Mouse (Mus musculus) intestine, embryonic 14.5 days (tissue): ENCODE data around the gene Trim62. TPM values are rescaled to one million over a fixed set of nuclear protein-coding genes. Genes with fewer than 3 reads are reported as not detected.

Experiments
- ATAC-seq: fragments of 200-750 bp; cut with Nextera tagmentation; replicated peaks from 2 replicates; pipeline ENCODE4 v1.8.0; 2017; ENCODE audit warnings: low read depth, moderate number of reproducible peaks, moderate TSS enrichment, moderate library complexity; ENCODE audit not compliant: low FRiP score, low TSS enrichment
- DNase-seq: peaks from one replicate; pipeline ENCODE4 v3.0.0-alpha.2; 2018; ENCODE audit warnings: low spot score
- H3K27ac ChIP-seq: fragments of 300-500 bp; sonication (generic); 2 replicates; pipeline ENCODE4 v1.5.1; 2014; ENCODE audit warnings: low read depth, mild to moderate bottlenecking, control low read depth
- H3K27me3 ChIP-seq: fragments of 300-500 bp; sonication (generic); replicated peaks from 2 replicates; pipeline ENCODE4 v1.6.1; 2014; ENCODE audit warnings: low read length, control low read depth; ENCODE audit not compliant: control insufficient read depth, insufficient read depth
- H3K36me3 ChIP-seq: fragments of 300-500 bp; sonication (generic); 2 replicates; pipeline ENCODE4 v1.6.1; 2014; ENCODE audit warnings: low read length, control low read depth; ENCODE audit not compliant: control insufficient read depth, insufficient read depth
- H3K4me1 ChIP-seq: fragments of 300-500 bp; sonication (generic); replicated peaks from 2 replicates; pipeline ENCODE4 v1.6.1; 2014; ENCODE audit warnings: low read length, control low read depth, mixed read lengths; ENCODE audit not compliant: control insufficient read depth, insufficient read depth
- H3K4me2 ChIP-seq: fragments of 300-500 bp; sonication (generic); 2 replicates; pipeline ENCODE4 v1.6.1; 2014; ENCODE audit warnings: low read length
- H3K4me3 ChIP-seq: fragments of 300-500 bp; sonication (generic); 2 replicates; pipeline ENCODE4 v1.5.1; 2014; ENCODE audit warnings: low read depth, low read length, control low read depth, mixed read lengths
- H3K9ac ChIP-seq: fragments of 300-500 bp; sonication (generic); 2 replicates; pipeline ENCODE4 v1.6.1; 2014; ENCODE audit warnings: mild to moderate bottlenecking, low read length
- H3K9me3 ChIP-seq: fragments of 300-500 bp; sonication (generic); 2 replicates; pipeline ENCODE4 v1.6.1; 2016; ENCODE audit warnings: low read length, control low read depth; ENCODE audit not compliant: control insufficient read depth
- WGBS: fragments of 180-500 bp; shearing (Covaris S2); extraction: QIAGEN DNeasy Blood & Tissue Kit; methylation state at CpG from one replicate; pipeline ENCODE4 v1.1.7; 2014; 5-methylcytosine and 5-hydroxymethylcytosine counted together
- polyA plus RNA-seq: library from polyadenylated mRNA; unstranded; fragments of >200 nt; fragmentation: Nextera tagmentation; extraction: Ambion mirVana; gene quantifications from 2 replicates; pipeline ENCODE4 v1.2.1, GENCODE M21; 2014

The Trim62 gene
- polyA plus RNA-seq, 1 experiment from 2014 or later = 6.6 TPM

DNA sequence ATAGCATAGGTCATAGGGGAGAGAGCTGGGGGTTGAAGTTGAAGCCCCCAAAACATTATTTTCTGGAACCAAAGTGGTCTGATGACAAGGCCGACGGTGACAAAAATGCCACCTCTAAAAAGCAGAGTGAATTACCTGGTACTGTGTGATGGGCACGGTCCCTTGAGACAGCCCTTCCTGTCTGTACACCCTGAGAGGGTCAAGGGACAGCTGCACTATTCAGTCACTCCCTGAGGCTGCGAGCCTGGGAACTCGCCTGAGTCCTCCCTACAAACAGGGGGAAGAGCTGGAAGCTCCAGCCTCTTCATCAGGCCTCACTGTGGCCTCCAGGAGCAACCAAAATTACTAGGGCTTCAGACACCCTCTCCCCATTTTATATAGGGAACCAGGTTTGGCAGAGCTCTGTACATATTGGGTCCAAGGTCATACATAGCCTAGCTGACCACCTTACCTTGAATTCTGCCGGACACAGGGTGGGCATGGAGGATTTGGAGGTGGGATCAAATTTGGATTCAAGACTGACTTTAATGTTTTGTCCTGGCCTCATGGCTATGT is 5.1 kb downstream of the Trim62 start:
- Histone ChIP-seq H3K4me1 (peaks cover 7% of the 10 kb centered on the region; the same call in 1 of the 2 replicates), H3K9me3 (no peaks in the 10 kb centered on the region), H3K27ac (no peak overlapping the region), H3K36me3 (0 out of 2 replicates have a peak, but pooled peaks cover 3% of the 10 kb centered on the region), H3K27me3 (no peaks in the 10 kb centered on the region), H3K4me2 (no peak overlapping the region), H3K9ac (no peak overlapping the region), H3K4me3 (no peak overlapping the region)
- WGBS = 85% methylated on average over 6 of the region's 6 CpGs
- no peak for DNase-seq
- no peak for ATAC-seq

DNA sequence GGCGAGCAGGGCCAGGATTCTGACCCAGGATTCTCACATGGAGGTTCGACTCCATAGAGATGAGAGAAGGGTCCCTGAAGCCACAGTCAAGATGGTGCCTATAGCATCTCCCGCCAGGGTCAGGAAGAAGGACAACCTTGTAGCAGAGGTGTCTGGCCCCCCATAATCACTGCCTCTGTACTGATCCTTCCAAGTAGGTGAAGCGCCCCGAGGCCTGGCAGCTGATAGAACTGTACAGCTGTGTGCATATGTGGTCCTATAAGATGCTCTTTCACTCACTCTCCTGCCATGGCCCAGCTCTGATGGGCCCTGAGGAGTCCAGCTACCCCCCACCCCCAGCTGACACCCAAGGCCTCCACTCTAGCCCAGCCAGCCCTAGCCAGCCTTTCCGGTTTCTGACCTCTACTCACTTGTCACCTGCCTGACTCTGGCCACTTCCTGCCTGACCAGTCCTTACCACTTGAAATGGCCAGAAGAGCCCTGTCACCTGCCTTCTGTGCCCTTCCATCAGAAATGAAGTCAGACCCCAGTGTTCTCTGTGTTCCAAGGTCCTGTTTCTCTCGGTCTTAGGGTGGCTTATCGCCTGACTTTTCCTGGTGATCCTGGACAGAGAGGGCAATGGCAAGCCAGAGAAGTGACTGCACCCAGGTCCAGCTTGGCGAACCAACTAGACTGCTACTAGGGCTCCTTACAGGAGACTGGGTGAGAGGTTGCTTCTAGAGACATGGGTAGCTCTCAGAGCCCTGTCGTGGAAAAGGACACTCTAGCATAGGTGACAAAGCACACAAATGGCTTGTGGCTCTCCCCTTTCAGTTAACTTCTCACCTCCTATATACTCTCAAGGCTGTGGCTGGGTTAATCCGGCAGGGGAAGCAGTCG is 6.6 kb downstream of the Trim62 start:
- 0 out of 2 replicates have a peak, but pooled peaks cover 3% of the 10 kb centered on the region for H3K36me3 ChIP-seq
- H3K27ac ChIP-seq = no peak overlapping the region
- H3K4me2 ChIP-seq = no peak overlapping the region
- H3K9ac ChIP-seq = no peak overlapping the region
- DNase-seq (no peak), ATAC-seq (no peak)
- 75% methylated on average over 12 of the region's 12 CpGs for WGBS
- H3K4me3 ChIP-seq = no peak overlapping the region
- H3K4me1 ChIP-seq = peaks cover 7% of the 10 kb centered on the region; the same call in 1 of the 2 replicates
- no peaks in the 10 kb centered on the region for H3K27me3 ChIP-seq
- H3K9me3 ChIP-seq = no peaks in the 10 kb centered on the region

DNA sequence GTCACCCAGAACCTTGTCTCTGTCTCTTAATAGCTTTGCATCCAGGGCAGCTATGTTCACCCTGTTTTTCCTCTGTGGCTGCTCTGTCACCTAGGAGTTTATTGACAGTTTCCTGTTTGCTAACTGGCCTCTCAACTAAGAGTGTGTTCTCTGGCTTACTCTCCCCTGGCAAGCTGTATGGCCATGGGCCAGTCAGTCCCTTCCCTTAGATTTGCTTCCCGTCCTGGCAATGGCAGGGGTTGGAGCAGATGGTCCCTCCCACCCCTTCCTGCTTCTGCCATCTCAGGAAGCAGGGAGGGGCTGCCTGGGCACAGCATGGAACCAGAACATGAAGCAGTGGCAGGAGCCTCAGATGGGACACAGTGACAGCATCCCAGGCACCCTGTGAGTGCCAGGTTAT is 7.8 kb downstream of the Trim62 start:
- no peak for ATAC-seq
- H3K36me3 ChIP-seq = 0 out of 2 replicates have a peak, but pooled peaks cover 3% of the 10 kb centered on the region
- H3K4me1 ChIP-seq = peaks cover 7% of the 10 kb centered on the region; the same call in 1 of the 2 replicates
- H3K9ac ChIP-seq = no peak overlapping the region
- DNase-seq = no peak
- no peak overlapping the region for H3K4me2 ChIP-seq
- no peaks in the 10 kb centered on the region for H3K9me3 ChIP-seq
- H3K27me3 ChIP-seq = no peaks in the 10 kb centered on the region
- H3K27ac ChIP-seq = no peak overlapping the region
- WGBS = 24% methylated on average over 1 of the region's 1 CpGs
- no peak overlapping the region for H3K4me3 ChIP-seq

DNA sequence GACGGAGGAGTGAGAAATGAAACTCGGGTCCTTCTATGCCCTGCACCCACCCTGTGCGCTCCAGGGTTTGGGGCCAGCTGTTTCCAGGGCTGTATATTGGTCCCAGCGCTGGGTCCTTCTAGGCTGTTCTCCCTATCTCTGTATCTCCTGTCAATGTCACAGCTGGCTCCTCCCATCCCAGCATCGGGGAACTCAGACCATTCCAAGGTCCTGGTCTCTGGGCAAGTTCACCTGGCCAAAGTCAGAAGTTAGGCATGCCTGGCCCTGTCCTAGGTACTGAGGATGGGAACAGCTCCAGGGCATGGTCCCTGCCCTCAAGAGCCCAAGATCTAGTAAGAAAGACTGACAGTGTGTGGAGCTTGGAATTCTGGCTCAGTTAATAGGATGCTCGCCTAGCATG is 8.4 kb downstream of the Trim62 start:
- WGBS = 67% methylated on average over 6 of the region's 6 CpGs
- Histone ChIP-seq H3K4me2 (no peak overlapping the region), H3K27ac (no peak overlapping the region), H3K36me3 (0 out of 2 replicates have a peak, but pooled peaks cover 3% of the 10 kb centered on the region), H3K4me1 (peaks cover 5% of the 10 kb centered on the region; the same call in 1 of the 2 replicates), H3K9me3 (no peaks in the 10 kb centered on the region), H3K4me3 (no peak overlapping the region), H3K27me3 (no peaks in the 10 kb centered on the region), H3K9ac (no peak overlapping the region)
- ATAC-seq (no peak), DNase-seq (no peak)

DNA sequence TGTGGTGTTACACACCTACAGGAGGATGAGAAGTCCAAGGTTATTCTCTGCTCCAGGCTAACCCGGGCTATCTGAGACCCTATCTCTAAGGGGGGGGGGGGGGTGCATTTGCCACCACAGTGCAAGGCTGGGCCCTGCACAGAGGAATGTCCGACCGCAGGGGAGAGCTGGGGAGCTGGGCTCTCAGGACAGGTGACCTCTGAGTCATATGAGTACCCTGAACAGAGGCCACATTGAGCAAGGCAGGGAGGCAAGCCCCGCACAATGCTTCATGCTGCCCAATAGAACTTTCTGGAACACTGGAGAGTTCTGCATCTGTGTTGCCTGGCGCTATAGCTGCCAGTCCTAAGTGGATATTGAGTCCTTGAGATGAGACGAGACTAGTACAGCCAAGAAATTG is 8.8 kb downstream of the Trim62 start:
- Histone ChIP-seq H3K9ac (no peak overlapping the region), H3K4me3 (no peak overlapping the region), H3K4me1 (peaks cover under 1% of the 10 kb centered on the region; the same call in 1 of the 2 replicates), H3K4me2 (no peak overlapping the region), H3K9me3 (no peaks in the 10 kb centered on the region), H3K27ac (no peak overlapping the region), H3K36me3 (0 out of 2 replicates have a peak, but pooled peaks cover 3% of the 10 kb centered on the region), H3K27me3 (no peaks in the 10 kb centered on the region)
- ATAC-seq (no peak), DNase-seq (no peak)
- WGBS = 87% methylated on average over 6 of the region's 6 CpGs

DNA sequence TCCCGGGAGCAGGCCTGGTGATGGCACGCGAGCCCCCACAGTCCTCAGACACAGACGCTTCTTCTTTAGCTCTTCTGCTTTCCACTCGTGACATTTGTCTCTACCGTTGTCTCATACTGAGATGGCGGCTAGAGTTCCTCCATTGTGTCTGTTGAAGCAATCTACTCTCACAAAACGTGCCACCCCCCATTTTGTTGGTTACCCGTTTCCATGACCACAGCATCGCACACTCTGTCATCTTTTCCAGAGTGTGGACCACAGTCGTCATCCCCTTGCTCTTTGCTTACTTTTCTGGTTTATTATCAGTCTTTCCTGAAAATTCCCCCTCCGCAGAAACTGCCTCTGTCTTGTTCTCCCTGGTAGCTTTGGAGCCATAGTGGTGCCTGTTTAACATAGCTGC is 10.7 kb downstream of the Trim62 start:
- DNase-seq (no peak), ATAC-seq (no peak)
- 79% methylated on average over 12 of the region's 12 CpGs for WGBS
- H3K27ac ChIP-seq = no peak overlapping the region
- H3K36me3 ChIP-seq = no peaks in the 10 kb centered on the region
- no peak overlapping the region for H3K9ac ChIP-seq
- H3K27me3 ChIP-seq = no peaks in the 10 kb centered on the region
- H3K9me3 ChIP-seq = no peaks in the 10 kb centered on the region
- no peak overlapping the region for H3K4me3 ChIP-seq
- H3K4me1 ChIP-seq = peaks cover 16% of the 10 kb centered on the region
- no peak overlapping the region for H3K4me2 ChIP-seq

DNA sequence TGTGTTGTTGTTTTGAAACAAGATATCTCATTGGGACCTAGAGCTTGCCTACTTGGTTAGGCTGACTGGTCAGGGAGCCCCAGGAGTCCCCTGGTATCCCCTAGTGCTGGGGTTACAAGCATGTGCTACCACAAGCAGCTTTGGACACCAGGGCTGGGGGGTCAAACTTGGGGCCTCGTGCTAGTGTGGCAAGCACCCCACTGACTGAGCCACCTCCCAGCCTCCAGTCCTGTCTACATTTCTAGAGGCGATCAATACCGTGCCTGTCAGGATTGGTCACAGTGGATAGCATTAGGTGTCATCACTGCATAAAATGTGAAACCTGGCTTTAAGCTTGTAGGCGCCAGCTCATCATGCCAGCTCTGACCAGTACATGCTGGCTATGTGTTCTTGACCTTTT is 12.5 kb downstream of the Trim62 start:
- H3K27ac ChIP-seq = no peak overlapping the region
- peaks cover 23% of the 10 kb centered on the region for H3K4me1 ChIP-seq
- H3K36me3 ChIP-seq = peaks cover 3% of the 10 kb centered on the region; the same call in 1 of the 2 replicates
- H3K27me3 ChIP-seq = no peaks in the 10 kb centered on the region
- H3K4me3 ChIP-seq = no peak overlapping the region
- 94% methylated on average over 4 of the region's 4 CpGs for WGBS
- DNase-seq = no peak
- no peak overlapping the region for H3K4me2 ChIP-seq
- no peaks in the 10 kb centered on the region for H3K9me3 ChIP-seq
- H3K9ac ChIP-seq = no peak overlapping the region
- no peak for ATAC-seq

DNA sequence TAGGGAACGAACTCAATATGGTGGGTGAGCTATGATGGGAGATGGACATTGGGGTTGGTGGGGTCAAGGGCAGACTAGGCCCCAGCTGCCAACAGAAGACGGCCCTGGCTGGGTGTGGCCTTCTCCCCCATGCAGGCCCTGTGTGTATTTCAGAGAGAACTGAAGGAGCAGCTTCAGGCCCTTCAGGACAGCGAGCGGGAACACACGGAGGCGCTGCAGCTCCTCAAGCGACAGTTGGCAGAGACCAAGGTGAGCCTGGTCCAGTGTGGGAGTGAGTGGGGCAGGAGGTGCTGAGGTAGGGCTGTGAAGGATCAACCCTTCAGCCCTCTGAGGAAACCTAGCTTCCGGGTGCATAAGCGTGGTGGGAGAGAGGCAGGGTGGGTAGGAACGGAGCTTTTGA is 13.3 kb downstream of the Trim62 start:
- no peak overlapping the region for H3K27ac ChIP-seq

More for the DNA sequence above, 13.3 kb downstream of the Trim62 start:
- no peaks in the 10 kb centered on the region for H3K27me3 ChIP-seq
- peaks cover 5% of the 10 kb centered on the region; the same call in 1 of the 2 replicates for H3K36me3 ChIP-seq
- no peak overlapping the region for H3K4me2 ChIP-seq
- H3K9ac ChIP-seq = no peak overlapping the region
- peaks cover 23% of the 10 kb centered on the region for H3K4me1 ChIP-seq
- WGBS = 92% methylated on average over 10 of the region's 10 CpGs
- ATAC-seq = no peak
- H3K4me3 ChIP-seq = no peak overlapping the region
- DNase-seq = no peak
- no peaks in the 10 kb centered on the region for H3K9me3 ChIP-seq
